Mouse (Mus musculus): ENCODE results near the gene Sec24d. TPM values are rescaled to one million over a fixed set of nuclear protein-coding genes. Genes with fewer than 3 reads are reported as not detected.

The Sec24d gene
- polyA plus RNA-seq, 1 experiment from 2014 or later = 33.0 TPM

- Histone ChIP-seq H3K4me3 (no peak overlapping the region), H3K27me3 (no peaks in the 10 kb centered on the region), H3K9ac (no peak overlapping the region), H3K4me1 (no peaks in the 10 kb centered on the region), H3K4me2 (replicated peaks) (no peak overlapping the region), H3K27ac (no peak overlapping the region), H3K36me3 (no peaks in the 10 kb centered on the region), H3K9me3 (replicated peaks) (no peaks in the 10 kb centered on the region)
- WGBS = 82% methylated on average over 11 of the region's 11 CpGs
- no peak for ATAC-seq (ENCODE audit: low FRiP score)
These were observed 10.8 kb upstream of the Sec24d start for GRCm38 (mm10) chr3:123256181-123257101.

GRCm38 (mm10) chr3:123258709-123259108 is 8.5 kb upstream of the Sec24d start:
- Histone ChIP-seq H3K4me1 (no peaks in the 10 kb centered on the region), H3K4me2 (replicated peaks) (no peak overlapping the region), H3K27me3 (no peaks in the 10 kb centered on the region), H3K9me3 (replicated peaks) (no peaks in the 10 kb centered on the region), H3K9ac (no peak overlapping the region), H3K27ac (no peak overlapping the region), H3K4me3 (no peak overlapping the region), H3K36me3 (no peaks in the 10 kb centered on the region)
- 87% methylated on average over 4 of the region's 4 CpGs for WGBS
- no peak for ATAC-seq (ENCODE audit: low FRiP score)

DNA sequence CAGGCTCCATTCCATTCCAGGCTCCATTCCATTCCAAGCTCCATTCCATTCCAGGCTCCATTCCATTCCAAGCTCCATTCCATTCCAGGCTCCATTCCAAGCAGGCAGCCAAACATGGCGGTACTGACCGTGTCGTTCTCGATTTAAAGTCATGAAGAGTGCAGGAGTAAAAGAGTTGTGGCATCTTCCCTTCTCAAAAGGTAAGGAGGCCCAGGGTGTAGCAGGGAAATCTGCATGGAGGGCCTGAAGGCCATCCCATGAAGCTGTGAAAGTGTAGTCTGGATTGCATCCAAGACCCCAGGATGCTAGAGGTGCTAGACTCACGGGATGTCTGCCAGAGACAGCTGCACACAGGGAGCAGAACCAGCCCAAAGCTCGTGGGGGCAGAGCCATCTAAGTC is 2.5 kb upstream of the Sec24d start:
- Histone ChIP-seq H3K27me3 (peaks cover 23% of the 10 kb centered on the region), H3K9ac (no peak overlapping the region), H3K4me1 (peaks cover 6% of the 10 kb centered on the region; the same call in 1 of the 2 replicates), H3K4me3 (no peak overlapping the region), H3K27ac (no peak overlapping the region), H3K36me3 (no peaks in the 10 kb centered on the region), H3K4me2 (replicated peaks) (no peak overlapping the region; the same call in 1 of the 2 replicates), H3K9me3 (replicated peaks) (no peaks in the 10 kb centered on the region)
- ATAC-seq (ENCODE audit: low FRiP score) = no peak
- WGBS = 58% methylated on average over 6 of the region's 6 CpGs

DNA sequence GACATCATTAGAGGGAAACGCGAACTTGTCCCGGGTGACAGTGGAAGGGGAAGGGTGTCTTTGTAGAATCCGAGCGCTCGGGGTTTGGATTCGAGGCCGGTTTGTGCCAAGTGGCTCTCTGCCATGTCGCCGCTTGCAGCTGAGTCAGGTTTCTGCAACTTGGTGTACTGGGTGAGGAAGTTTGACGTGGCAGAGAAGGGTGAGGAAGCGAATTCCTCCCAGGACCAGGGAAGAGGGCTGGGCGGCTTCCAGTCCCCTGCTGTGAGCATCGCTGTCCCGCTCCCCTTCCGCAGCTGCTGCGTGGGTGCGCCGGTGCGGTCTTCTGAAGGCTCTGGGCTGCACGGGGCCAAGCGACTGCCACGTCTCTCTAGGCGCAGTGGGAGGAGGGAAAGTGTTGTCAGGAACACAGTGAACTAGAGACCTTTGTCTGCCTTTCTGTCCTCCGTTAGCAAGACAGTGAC is 516 bp downstream of the Sec24d start:
- Histone ChIP-seq H3K9me3 (replicated peaks) (no peaks in the 10 kb centered on the region), H3K9ac (peak overlapping the region; percentile 68), H3K27me3 (peaks cover 23% of the 10 kb centered on the region), H3K27ac (no peak overlapping the region), H3K36me3 (no peaks in the 10 kb centered on the region), H3K4me1 (peaks cover 6% of the 10 kb centered on the region; the same call in 1 of the 2 replicates), H3K4me3 (peak overlapping the region; percentile 82), H3K4me2 (replicated peaks) (peak overlapping the region; percentile 93)
- under 1% methylated on average over 25 of the region's 25 CpGs for WGBS
- ATAC-seq (ENCODE audit: low FRiP score) = peak; percentile 47

- Histone ChIP-seq H3K4me1 (no peaks in the 10 kb centered on the region), H3K27ac (no peak overlapping the region), H3K4me3 (no peak overlapping the region), H3K9ac (no peak overlapping the region), H3K27me3 (no peaks in the 10 kb centered on the region), H3K9me3 (replicated peaks) (no peaks in the 10 kb centered on the region), H3K4me2 (replicated peaks) (no peak overlapping the region), H3K36me3 (no peaks in the 10 kb centered on the region; the same call in 1 of the 2 replicates)
- no peak for ATAC-seq (ENCODE audit: low FRiP score)
- 82% methylated on average over 12 of the region's 12 CpGs for WGBS
These were observed 15.8 kb downstream of the Sec24d start for GRCm38 (mm10) chr3:123282866-123283615.

- H3K36me3 ChIP-seq = no peaks in the 10 kb centered on the region; the same call in 1 of the 2 replicates
- H3K4me2 ChIP-seq (replicated peaks) = no peak overlapping the region
- H3K9me3 ChIP-seq (replicated peaks) = no peaks in the 10 kb centered on the region
- H3K27ac ChIP-seq = no peak overlapping the region
- 94% methylated on average over 5 of the region's 5 CpGs for WGBS
- no peaks in the 10 kb centered on the region for H3K27me3 ChIP-seq
- H3K4me1 ChIP-seq = no peaks in the 10 kb centered on the region
- H3K9ac ChIP-seq = no peak overlapping the region
- ATAC-seq (ENCODE audit: low FRiP score) = no peak
- no peak overlapping the region for H3K4me3 ChIP-seq
These were observed 17.0 kb downstream of the Sec24d start for GRCm38 (mm10) chr3:123284284-123284683.

DNA sequence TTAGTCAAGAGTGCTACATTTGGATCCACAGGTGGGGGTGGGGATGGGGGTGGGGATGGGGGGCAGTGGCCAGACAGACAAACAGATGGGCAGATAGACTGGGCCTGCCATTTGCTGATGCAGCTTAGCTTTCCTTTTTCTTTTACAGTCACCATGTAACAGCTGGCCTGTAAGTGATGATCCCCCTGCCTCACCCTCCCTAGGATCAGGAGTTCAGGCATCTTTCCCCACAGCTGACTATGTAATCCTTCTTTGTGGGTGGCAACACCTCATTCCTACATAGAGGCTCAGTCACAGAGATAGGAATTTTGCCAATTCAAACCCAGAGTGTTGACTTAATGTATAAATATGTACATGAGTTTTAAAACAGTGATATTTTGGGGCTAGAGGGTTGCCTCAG is 18.4 kb downstream of the Sec24d start:
- Histone ChIP-seq H3K4me1 (no peaks in the 10 kb centered on the region), H3K36me3 (no peaks in the 10 kb centered on the region), H3K27ac (no peak overlapping the region), H3K9me3 (replicated peaks) (no peaks in the 10 kb centered on the region), H3K4me3 (no peak overlapping the region), H3K4me2 (replicated peaks) (no peak overlapping the region), H3K9ac (no peak overlapping the region), H3K27me3 (no peaks in the 10 kb centered on the region)
- ATAC-seq (ENCODE audit: low FRiP score) = no peak

DNA sequence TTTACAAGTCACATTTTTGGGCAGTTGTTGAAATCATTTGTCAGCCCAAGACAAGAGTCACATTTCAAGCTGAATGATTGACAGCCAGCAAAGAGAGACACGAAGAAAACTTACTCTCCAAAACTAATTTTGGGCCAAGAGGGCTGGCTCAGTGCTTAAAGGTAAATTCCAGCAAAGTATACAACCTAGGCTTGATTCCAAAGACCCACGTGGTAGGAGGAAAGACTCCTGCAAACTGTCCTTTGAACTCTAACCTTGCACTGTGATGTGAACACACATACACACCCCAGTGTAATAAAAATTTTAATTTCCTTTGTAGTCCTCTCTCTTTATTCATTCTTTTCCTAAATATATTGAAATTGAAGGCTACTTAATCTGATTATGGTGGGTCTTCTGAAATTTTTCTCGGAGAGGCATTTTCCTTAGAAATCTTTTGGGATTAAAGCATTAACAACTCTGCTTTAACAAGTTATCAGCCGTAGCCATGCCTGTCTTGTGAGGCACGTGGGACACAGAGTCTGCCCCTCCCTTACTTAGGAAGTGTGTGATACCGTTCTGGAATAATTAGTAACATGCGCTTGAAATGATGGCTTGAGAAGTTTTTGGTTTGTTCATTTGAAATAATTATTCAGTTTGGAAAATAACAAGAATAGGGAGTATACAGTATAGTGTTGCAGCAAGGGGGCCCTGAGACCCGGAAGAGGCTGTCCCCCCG is 21.8 kb downstream of the Sec24d start:
- Histone ChIP-seq H3K4me3 (no peak overlapping the region), H3K9me3 (replicated peaks) (no peaks in the 10 kb centered on the region), H3K4me1 (no peaks in the 10 kb centered on the region), H3K9ac (no peak overlapping the region), H3K27me3 (no peaks in the 10 kb centered on the region), H3K4me2 (replicated peaks) (no peak overlapping the region), H3K27ac (no peak overlapping the region), H3K36me3 (no peaks in the 10 kb centered on the region)
- 57% methylated on average over 9 of the region's 9 CpGs for WGBS
- ATAC-seq (ENCODE audit: low FRiP score) = no peak

GRCm38 (mm10) chr3:123291670-123292069 is 24.4 kb downstream of the Sec24d start:
- H3K9ac ChIP-seq = no peak overlapping the region
- no peaks in the 10 kb centered on the region for H3K9me3 ChIP-seq (replicated peaks)
- H3K4me1 ChIP-seq = 0 out of 2 replicates have a peak, but pooled peaks cover 3% of the 10 kb centered on the region
- no peaks in the 10 kb centered on the region for H3K27me3 ChIP-seq
- no peak overlapping the region for H3K4me2 ChIP-seq (replicated peaks)
- H3K36me3 ChIP-seq = no peaks in the 10 kb centered on the region
- no peak overlapping the region for H3K27ac ChIP-seq
- H3K4me3 ChIP-seq = no peak overlapping the region
- ATAC-seq (ENCODE audit: low FRiP score) = no peak

- no peak for ATAC-seq (ENCODE audit: low FRiP score)
- Histone ChIP-seq H3K27me3 (no peaks in the 10 kb centered on the region), H3K9me3 (replicated peaks) (no peaks in the 10 kb centered on the region), H3K4me3 (no peak overlapping the region), H3K9ac (no peak overlapping the region), H3K36me3 (no peaks in the 10 kb centered on the region), H3K27ac (no peak overlapping the region), H3K4me2 (replicated peaks) (no peak overlapping the region), H3K4me1 (0 out of 2 replicates have a peak, but pooled peaks cover 4% of the 10 kb centered on the region)
- 68% methylated on average over 11 of the region's 11 CpGs for WGBS
These were observed 29.4 kb downstream of the Sec24d start for GRCm38 (mm10) chr3:123296654-123297053.

DNA sequence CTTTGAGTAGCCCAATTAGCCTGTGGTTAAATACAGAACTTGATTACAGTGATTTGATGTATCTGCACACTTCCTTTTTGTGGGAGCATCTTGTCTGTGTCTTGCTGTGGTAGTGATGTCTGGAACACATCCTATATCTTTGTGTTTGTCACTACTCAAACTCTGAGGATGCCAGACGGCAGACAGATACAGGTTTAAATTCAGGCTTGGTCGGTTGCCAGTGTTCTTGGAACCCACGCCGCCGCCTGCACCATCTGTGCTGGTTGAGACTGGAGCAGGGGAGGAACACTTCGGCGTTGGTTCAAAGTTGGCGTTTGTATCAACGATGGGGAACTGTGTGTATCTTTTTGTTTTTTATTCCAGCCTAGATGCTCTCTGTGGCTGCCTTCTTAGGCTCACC is 31.0 kb downstream of the Sec24d start:
- WGBS = 89% methylated on average over 9 of the region's 9 CpGs
- 0 out of 2 replicates have a peak, but pooled peaks cover 4% of the 10 kb centered on the region for H3K4me1 ChIP-seq
- no peak overlapping the region for H3K27ac ChIP-seq
- no peak overlapping the region for H3K4me3 ChIP-seq
- no peak for ATAC-seq (ENCODE audit: low FRiP score)
- H3K9ac ChIP-seq = no peak overlapping the region
- no peak overlapping the region for H3K4me2 ChIP-seq (replicated peaks)
- no peaks in the 10 kb centered on the region for H3K36me3 ChIP-seq
- no peaks in the 10 kb centered on the region for H3K9me3 ChIP-seq (replicated peaks)
- no peaks in the 10 kb centered on the region for H3K27me3 ChIP-seq

DNA sequence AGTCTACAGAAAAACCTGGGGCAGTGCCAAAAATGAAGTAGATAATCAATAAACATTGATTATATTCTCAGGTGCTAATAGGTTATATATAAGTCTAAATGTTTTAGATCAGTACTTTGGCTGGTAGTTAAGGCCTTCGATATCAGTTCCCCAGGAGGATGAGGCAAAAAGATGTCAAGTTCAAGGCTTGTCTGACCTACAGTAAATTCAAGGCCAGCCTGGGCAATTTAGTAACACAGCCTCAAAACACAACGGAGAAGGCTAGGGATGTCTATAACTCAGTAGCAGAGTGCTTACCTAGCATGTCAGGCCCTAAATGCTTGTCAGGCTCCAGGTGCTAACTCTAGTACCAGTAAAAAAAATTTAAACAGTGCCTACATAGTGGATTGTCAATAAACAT is 34.3 kb downstream of the Sec24d start:
- Histone ChIP-seq H3K9ac (no peak overlapping the region), H3K4me1 (0 out of 2 replicates have a peak, but pooled peaks cover 3% of the 10 kb centered on the region), H3K27ac (no peak overlapping the region), H3K27me3 (no peaks in the 10 kb centered on the region), H3K4me3 (no peak overlapping the region), H3K9me3 (replicated peaks) (no peaks in the 10 kb centered on the region), H3K4me2 (replicated peaks) (no peak overlapping the region), H3K36me3 (no peaks in the 10 kb centered on the region)
- 96% methylated on average over 2 of the region's 2 CpGs for WGBS
- ATAC-seq (ENCODE audit: low FRiP score) = no peak
